Mouse (Mus musculus) v-Abl transformed pro-B cells (cell line): ENCODE measurements at regions not wholly inside any gene's neighbourhood (a gene's known extent, or its start where the extent isn't known, plus 50 kb on each side); places are given as distances from the start of the nearest gene placed in this dataset.

Experiments used
- in situ Hi-C, 2 experiments: fragments of 400-800 bp; cut with MboI; formaldehyde crosslinking; loops; one replicate each; pipeline ENCODE4 v1.15.1; 2025; ENCODE audit not compliant: unreplicated experiment in 2 of 2

DNA sequence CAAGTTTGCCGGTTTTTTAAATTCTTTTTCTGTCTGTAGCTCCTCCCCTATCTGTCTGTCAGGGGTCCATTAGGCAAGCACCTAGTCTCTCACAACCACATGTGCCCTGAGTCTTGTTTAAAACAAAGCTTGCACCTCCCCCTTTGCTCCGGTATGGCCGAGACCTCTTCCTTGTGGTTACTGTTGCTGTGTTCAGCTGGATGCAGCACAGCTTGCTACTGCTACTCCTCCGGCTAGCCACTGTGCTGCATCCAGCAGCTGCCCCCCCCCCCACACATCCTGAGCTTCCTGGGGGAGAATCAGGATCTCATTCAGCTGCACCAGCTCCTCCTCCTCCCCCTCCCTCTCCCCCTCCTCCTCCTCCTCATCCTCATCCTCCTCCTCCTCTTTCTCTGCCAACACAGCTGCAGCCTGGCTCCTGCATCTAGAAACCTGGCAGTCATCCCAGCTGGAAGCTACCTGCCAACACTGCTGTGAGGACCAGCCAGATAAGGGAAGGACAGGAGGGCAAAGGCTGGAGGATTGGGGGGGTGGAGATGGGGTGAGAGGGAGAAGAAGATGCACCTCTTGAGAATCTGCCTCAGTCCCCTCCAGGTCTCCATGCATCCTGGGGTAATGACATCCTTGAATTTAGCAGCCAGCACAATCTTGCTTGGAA is 114.8 kb upstream of the Tmem260 start:
- in situ Hi-C loops: no loop called here

DNA sequence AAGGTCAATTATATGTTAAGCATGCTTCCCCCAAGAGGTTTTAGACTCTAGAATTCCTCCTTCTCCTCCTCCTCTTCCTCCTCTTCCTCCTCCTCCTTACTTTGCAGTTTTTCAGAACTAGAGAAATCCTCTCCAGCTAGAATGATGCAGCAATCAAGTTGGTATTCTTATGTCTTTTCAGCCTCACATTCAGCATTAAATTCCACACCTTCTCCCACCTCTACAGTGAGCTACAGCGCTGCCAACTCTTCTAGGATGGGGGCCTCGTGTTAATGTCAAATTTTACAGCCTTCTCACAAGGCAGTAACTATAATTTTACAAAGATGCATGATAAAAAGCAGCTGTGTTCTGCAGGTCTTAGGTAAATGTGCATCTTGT is 114.3 kb upstream of the Tmem260 start:
- in situ Hi-C loops: no loop called here

DNA sequence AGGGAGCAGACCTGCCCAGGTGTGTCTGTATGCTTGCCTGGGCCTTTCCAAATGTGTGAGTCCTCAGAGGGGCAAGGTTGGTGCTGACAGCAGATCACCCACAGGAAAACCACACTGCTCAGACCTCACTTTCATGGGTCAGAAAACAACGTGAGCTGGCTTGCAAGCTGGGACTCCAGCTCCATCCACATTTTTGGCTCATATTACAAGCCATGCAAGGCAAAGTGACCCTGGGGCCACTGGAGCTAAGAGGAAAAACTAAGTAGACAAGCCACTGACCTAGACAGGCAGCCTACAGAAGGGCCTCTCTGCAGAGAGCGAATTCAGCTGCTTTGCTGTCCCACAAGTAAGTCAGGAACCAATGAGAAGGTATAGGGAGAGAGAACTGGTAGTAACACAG is 113.7 kb upstream of the Tmem260 start:
- in situ Hi-C loops: no loop called here

DNA sequence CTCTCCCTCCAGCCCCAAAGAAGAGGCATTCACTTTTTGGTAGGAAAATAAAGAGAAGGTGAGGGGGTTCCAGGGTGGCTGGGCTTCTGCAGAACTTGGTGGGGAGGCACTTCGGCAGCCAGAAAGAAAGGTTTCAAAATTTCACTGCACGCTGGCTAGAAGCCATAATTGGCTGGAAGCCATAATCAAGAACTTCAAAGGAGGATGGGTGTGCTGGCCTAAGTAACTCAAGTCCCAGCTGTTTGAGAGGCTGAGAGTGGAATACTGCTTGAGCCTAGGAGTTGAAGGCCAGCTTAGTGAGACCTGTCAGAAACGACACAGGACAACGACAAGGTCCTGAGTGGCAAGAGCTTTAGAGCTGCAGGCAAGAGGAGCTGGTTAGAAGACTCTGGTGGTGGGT is 113.3 kb upstream of the Tmem260 start:
- in situ Hi-C loops: no loop called here

DNA sequence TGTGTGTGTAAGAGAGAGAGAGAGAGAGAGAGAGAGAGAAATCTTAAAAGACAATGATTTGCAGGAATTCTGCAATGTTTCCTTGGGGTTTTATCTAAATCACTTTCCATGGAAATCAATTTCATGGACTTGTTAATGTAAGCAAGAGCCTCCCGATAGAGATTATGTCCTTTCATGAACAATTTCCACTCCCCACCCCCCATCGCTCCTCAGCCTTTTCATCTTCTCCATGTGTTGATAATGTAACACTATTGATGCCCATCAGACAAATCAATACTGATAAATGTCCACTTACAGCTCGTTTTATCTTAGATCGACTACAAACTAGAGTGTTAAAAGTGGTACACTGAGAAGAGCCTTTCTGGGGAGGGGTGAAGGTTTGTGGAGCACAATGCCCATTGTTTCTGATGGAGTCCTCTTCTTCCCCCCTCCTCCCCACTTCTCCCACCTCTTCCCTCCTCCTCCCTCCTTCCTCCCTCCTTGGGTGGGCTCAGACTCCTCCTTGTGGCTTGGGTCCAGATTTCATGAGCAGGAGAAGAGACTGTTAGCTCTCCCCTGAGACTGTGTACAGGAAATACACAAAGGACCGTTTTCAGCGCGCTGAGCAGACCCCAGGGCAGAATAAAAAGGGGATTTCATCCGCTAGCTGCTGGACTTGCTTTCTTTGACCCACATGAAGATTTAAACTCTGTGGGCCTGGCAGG is 111.7 kb upstream of the Tmem260 start:
- in situ Hi-C loops: no loop called here

DNA sequence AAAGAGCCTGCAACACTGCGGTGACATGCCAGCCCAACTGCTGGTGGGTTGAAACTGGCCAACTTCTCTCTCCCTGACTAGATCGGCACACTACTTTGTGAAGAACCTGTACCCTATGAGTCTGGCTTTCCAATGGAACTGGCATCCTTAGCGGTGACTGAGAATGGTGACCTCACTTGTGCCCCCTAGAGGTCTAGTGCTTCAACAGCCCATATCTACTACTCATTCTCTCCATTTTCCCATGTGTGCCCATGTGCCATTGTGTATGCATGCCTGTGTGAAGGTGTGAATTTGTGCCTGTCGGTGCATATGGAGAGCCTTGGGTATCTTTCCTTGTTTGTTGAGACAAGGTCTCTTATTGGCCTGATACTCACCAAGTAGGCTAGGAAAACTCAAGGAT is 106.5 kb upstream of the Tmem260 start:
- in situ Hi-C loops: no loop called here

DNA sequence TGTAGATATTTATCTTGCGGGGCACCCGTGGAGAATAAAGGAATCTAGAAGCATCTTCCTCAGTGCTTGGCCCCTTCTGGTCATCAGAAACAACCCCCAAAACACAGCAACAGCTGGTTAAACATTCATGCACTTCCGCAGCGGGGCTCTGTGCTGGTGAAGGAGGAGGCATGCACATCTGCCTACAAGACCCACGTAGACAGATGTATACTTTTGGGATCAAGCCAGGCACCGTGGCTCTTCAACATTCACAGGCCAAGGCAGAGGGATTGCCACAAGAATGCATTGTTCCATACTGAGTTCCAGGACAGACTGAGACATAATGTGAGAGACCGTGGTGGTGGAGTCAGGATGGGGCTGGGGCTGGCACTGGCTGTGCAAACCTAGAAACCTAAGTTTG is 103.0 kb upstream of the Tmem260 start:
- in situ Hi-C loops: no loop called here

DNA sequence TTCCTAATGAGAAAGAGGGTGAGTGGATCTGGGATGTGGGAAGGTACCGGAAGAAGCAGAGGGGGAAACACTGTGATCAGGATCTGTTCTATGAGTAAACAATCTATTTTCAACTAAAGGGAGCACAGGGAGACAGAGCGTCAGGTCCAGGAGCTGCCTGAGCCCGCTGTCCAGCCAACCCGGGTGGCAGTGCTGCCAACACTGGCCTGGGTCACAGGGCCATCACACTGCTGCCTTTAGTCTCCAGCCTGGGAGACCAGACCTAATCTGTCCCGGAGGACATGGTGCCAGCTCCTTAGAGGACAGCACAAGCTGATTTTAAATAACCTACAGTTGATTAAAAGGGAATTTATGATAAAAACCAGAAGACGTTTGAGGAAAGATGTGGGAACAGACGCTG is 100.0 kb upstream of the Tmem260 start:
- in situ Hi-C loops: no loop called here

DNA sequence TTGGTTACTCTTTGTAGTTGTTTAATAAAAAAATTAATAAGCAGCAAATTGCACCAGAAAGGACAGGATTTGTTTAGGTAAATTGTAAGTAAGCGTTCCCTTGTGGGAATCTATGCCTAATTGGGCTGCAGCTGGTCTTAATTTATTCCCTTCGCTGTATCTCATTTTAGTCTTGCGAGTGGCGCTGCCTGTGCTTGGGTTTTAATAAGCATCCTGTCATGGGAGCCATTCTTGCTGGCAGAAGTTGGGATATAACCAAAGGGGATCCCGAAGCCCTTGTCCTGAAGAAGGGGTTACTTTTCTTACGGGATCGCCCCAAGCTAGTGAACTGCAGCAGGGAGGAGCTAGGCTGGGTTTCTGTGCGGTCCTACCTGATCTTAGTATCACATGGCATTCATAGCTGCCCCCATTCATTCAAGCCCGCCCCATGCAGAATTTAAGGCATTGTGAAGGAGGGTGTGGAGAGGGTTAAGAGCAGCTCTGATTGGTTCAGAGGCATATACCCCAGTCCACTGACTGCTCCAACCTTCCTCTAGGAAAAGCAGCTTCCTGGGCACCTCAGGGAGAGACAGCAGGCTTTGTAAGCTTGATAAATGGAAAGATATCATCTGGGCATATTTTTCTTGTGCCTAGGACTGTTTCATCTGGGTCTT is 96.4 kb upstream of the Tmem260 start:
- in situ Hi-C loops: loop anchor here (25.0 kb wide), 4 partner anchors 587 to 1438 kb away; partner anchors contain the start of gene Armh4 (in 1 of the 2)

DNA sequence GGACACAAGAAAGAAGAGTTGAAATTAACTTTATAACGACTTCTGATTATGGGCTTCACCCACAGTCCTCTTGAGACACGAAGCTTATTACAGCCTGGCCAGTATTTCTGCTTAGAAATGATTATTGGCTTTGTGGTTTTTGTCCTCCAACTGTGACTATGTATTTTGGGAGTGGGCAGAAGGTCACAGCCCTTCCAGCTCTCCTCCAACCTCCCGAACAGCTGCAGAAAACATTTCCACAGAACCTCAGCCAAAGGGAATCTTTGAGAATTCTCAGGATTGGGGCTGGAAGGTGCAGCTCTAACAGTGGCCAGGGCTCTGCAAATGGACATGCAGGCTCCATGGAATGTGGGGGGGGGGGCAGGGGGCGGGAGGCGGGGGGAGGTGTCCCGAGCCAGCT is 94.3 kb upstream of the Tmem260 start:
- in situ Hi-C loops: loop anchor here (25.0 kb wide), 4 partner anchors 589 to 1436 kb away; partner anchors contain the start of gene Armh4 (in 1 of the 2)

DNA sequence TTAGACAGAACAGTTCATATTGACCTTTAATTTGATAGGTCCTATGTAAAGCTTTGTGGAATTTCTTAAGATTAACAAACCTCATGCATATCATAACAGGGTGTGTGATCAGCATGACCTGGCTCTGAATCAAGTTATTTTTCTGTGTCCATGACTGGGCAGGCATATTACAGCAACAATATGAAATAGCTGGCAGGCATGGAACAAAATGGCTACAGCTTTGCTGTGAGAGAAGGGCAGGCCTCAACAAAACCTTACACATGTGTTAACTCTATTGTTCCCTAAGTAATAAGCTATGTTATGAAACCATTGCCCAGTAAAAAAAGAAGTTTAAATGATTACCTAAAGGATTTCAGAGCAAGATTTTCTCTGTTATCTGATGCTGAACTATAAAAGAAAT is 93.1 kb upstream of the Tmem260 start:
- in situ Hi-C loops: loop anchor here (25.0 kb wide), 4 partner anchors 591 to 1434 kb away; partner anchors contain the start of gene Armh4 (in 1 of the 2)

DNA sequence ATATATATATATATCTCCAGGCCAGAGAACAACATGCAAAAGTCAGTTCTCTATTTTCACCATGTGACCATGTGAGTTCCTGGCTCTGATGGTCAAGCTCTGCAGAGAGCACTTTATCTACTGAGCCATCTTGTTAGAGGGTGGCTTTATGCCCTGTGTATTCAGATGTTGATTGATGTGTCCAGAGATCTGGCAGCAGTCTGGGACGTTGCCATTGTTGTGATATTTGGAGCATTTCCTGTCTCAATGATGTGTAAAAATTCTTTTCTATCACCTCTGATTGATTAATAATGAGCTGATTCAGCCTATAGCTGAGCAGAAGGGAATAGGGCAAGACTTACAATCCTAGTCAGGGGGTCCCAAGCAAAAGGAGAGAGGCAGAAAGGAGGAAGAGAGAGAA is 91.7 kb upstream of the Tmem260 start:
- in situ Hi-C loops: loop anchor here (25.0 kb wide), 4 partner anchors 592 to 1433 kb away; partner anchors contain the start of gene Armh4 (in 1 of the 2)

DNA sequence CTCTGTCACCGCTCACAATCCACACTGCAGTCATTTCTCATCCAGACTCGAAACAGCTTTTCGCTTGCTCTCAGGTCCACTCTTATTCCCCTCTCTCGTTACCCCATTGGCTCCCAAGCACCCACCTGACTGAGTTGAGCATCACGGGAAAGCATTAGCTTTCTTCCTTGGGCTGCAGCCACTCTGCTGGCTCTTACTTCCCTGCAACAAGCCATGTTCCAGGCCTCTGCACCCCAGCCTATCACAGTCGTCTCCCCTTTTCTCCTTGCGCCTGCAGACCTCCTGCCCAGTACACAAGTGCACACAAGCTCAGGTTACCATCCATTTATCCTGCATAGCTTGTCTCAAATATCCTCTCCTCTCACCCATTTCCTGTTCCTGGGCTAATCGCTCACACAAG is 88.5 kb upstream of the Tmem260 start:
- in situ Hi-C loops: loop anchor here (25.0 kb wide), 4 partner anchors 595 to 1430 kb away; partner anchors contain the start of gene Armh4 (in 1 of the 2)

DNA sequence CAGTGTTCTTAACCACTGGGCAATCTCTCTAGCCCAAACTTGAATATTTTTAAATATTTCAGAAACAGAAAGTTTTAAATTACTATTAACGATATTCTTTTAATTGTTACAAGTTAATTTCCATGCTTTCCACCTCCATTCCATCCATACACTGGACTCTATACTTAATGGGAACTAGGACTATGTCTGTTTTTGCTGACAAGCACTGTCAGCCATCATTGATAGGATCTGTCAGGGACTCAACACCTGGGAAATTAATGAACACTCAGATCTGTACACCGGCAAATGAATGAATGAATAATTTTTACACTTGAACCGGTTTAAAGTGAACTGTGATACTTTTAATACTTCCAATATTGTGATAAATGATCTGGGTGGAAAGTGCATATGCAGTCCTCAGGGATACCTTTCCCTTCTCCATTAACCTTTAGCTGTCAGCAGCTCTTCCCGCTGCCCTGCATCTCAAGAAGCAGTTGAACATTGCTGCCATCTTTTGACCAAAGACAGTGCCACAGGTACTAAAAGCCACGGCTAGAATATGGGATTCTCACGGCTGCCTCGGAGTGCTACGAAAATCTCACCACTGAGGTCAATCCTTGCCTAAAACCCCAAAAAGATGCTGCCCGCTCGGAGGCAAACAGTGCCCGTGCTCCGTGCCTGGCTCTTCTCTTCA is 87.3 kb upstream of the Tmem260 start:
- in situ Hi-C loops: loop anchor here (25.0 kb wide), 4 partner anchors 596 to 1429 kb away; partner anchors contain the start of gene Armh4 (in 1 of the 2)

DNA sequence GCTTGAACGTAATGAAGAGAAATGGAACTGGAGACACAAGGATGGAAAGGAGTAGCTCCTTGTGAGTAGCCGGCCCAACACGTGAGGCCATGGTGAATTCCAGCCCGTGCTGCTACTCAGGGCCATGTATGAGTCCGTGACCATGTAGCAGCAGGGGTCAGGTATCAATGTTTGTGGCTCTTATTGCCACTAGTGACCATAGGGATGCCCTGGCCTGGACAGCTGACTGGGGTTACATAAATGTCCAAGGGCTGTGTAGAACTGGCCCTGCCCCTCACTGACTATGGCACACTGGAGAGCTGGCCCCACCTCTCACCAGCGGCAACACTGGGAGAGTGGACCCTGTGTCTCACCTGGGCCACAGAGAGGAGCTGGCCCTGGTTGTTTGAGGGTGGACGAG is 84.1 kb upstream of the Tmem260 start:
- in situ Hi-C loops: loop anchor here (10.0 to 25.0 kb wide), 5 partner anchors 600 to 1425 kb away; partner anchors contain the start of gene Armh4 (in 1 of the 2)

DNA sequence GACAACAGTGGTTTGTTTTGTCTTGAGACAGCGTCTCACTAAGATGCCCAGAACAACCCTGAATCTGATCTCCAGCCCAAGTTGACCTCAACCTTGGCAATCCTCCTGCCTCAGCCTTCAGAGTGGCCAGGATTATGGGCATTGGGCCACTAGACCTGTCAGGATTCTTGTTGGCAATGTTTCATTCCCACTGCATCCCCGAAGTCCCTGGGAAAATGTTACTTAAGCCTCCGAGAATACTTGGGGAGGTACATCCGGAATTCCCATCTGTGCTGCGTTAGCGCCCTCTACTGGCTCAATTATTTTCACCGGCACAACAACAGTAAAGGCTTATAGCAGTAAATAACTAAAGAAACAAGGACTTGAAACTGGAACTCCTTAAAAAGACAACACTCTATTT is 78.9 kb upstream of the Tmem260 start:
- in situ Hi-C loops: loop anchor here (5.0 to 25.0 kb wide), 7 partner anchors 130 to 1420 kb away; partner anchors contain the start of gene Armh4 (in 1 of the 2)

DNA sequence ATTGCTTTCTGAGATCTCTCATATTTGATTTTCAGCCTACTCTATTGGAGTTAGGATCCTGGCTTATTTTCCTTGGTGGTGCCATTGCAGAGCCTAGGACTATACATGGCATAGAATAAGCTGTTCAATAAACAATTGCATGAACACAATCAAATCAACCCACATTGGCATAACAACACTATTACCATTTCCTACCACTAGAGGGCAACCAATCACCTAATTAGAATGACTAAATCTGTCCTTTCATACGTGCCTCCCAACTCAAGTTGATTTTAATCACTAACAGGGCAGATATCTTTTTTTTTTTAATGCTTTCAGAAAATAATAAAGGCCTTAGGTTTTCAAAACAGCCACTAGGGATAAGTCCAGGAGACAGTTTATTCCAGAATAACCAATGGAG is 75.6 kb upstream of the Tmem260 start:
- in situ Hi-C loops: loop anchor here (5.0 to 25.0 kb wide), 10 partner anchors 122 to 1417 kb away; partner anchors contain the start of gene Armh4 (in 1 of the 2)

DNA sequence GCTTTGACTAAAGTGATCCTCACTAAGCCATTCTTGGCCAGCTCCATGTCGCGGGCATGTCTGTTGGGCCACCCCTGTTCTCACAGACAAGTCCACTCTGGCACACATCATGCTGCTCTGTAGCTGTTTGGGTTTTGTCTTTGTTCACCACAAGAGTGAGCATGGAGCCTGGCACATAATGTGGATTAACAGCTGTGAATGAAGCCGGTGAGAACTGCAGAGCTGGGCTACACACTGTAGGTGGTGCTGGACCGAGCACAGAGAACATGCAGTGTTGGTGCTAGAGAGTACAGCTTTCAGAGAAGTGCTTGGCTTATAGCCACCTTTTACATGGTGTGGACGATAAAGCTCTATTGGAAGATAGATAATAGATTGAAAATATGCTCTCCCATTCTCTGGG is 74.2 kb upstream of the Tmem260 start:
- in situ Hi-C loops: loop anchor here (5.0 to 25.0 kb wide), 10 partner anchors 121 to 1416 kb away; partner anchors contain the start of gene Armh4 (in 1 of the 2)

DNA sequence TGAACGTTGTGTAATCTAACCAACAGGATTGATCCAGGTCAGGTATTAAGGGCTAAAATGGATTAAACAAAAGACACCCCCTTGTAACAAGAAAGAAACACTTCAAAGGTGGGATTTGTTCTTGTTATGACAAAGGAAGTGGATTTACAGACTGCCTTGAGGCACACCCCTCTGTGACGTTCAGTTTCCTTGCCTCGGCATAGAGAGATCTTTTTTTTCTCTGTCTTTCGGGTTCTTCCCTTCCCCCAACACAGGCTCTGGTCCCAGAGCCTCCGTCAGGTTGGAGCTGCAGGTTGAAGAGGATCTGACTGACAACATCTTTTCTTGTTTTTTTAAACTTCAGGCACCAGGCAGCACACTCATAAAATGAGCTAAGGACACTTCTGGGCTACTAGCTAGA is 69.8 kb upstream of the Tmem260 start:
- in situ Hi-C loops: loop anchor here (10.0 to 25.0 kb wide), 4 partner anchors 849 to 1359 kb away; no protein-coding TSS in a partner anchor
